Mouse (Mus musculus) ES-E14 (cell line): ENCODE measurements around the gene Mast4.

Source experiments
- CHD2 ChIP-seq: IDR thresholded peaks from 2 replicates; pipeline ENCODE4 v1.6.1; 2014; ENCODE audit warnings: mild to moderate bottlenecking, low read depth, low read length, inconsistent platforms
- HCFC1 ChIP-seq: IDR thresholded peaks from 2 replicates; pipeline ENCODE4 v1.6.1; 2012; ENCODE audit warnings: low read length, inconsistent platforms, borderline replicate concordance; ENCODE audit not compliant: insufficient read depth
- MAFK ChIP-seq: IDR thresholded peaks from 2 replicates; pipeline ENCODE4 v1.6.1; 2014; ENCODE audit warnings: mild to moderate bottlenecking, low read depth, low read length, inconsistent platforms; ENCODE audit not compliant: insufficient read depth
- ZC3H11A ChIP-seq: IDR thresholded peaks from 2 replicates; pipeline ENCODE4 v1.6.1; 2012; ENCODE audit warnings: low read depth, mild to moderate bottlenecking, inconsistent platforms, low read length, borderline replicate concordance
- ZNF384 ChIP-seq: IDR thresholded peaks from 2 replicates; pipeline ENCODE4 v1.6.1; 2012; ENCODE audit warnings: low read depth, low read length, inconsistent platforms

DNA sequence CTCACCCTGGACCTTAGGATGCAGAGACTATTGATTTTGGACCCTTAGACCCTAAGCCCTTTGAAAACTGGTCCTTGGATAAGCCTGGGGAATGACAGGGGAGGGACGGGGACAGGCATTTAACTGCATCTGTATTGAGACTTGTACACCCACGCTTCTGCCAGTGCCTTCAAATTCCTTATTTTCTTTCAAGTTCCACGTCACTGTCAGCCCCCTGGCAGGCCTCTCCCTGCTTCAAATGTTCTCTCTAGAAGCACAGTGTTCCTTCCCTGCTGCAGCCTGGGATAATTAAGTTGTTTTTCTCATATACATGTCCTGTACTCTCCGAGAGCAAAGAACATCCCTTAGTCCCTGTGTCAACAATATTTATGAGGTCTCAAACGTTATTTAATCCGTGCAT is 585.1 kb downstream of the Mast4 start:
- TF ChIP-seq MAFK (no peak), HCFC1 (no peak), ZNF384 (no peak), CHD2 (no peak), ZC3H11A (no peak)
